In genomic region chr1:51141381-51141780, GRCm38 (mm10) we compare ENCODE assay signal across 17 mouse cellular contexts.
A peak's percentile ranks its signal among the peaks of the same experiment; 100 is the strongest.
DNase-seq lines count a peak whose midpoint lies in the region.
"Had no signal": no experiment of that assay in that cellular context is flagged by ENCODE, and none has a peak within 500 bp of the region (broad histone marks: within the 10 kb centered on the region; RNA-seq: fewer than 3 reads in every experiment).

No protein-coding gene starts in this region.

- H3K4me3 ChIP-seq in brown adipose tissue, adult 24 weeks (ENCODE audit: insufficient read depth, low read depth, low read length), result no peak overlapping the region
- no peak overlapping the region for H3K4me3 ChIP-seq in limb, embryonic 10.5 days
- H3K4me3 ChIP-seq: embryonic facial prominence, embryonic 10.5 days; embryonic facial prominence, embryonic 12.5 days; forebrain, embryonic 10.5 days; forebrain, embryonic 12.5 days had no signal

- H3K9me3 ChIP-seq in limb, embryonic 10.5 days (replicated peaks), result no peaks in the 10 kb centered on the region
- H3K9me3 ChIP-seq: embryonic facial prominence, embryonic 10.5 days; embryonic facial prominence, embryonic 12.5 days; forebrain, embryonic 10.5 days; forebrain, embryonic 12.5 days had no signal

- 93% methylated on average over 1 of the region's 1 CpGs for WGBS in limb, embryonic 10.5 days

- peaks cover 18% of the 10 kb centered on the region for H3K4me1 ChIP-seq in brown adipose tissue, adult 24 weeks (ENCODE audit: control insufficient read depth, insufficient read depth, insufficient read length, low read length)
- H3K4me1 ChIP-seq in limb, embryonic 10.5 days, result peaks cover 16% of the 10 kb centered on the region
- H3K4me1 ChIP-seq: embryonic facial prominence, embryonic 12.5 days; forebrain, embryonic 12.5 days had no signal

- H3K27me3 ChIP-seq in limb, embryonic 10.5 days (ENCODE audit: low read depth, poor library complexity, severe bottlenecking), result no peaks in the 10 kb centered on the region
- H3K27me3 ChIP-seq: embryonic facial prominence, embryonic 12.5 days; forebrain, embryonic 12.5 days had no signal

- DNase-seq in adipocyte (ENCODE audit: low spot score), result peak; percentile 71
- peak; percentile 38 for DNase-seq in gonadal fat pad, adult 2 months (ENCODE audit: low read depth)
- DNase-seq in cerebellum, postnatal 25 days, result no peak
- DNase-seq in limb, embryonic 10.5 days (ENCODE audit: low spot score), result no peak
- DNase-seq: adrenal gland, adult 8-10 months; adrenal gland, postnatal 14 days; adrenal gland, postnatal 36 days; cerebellum, adult 11 months; cerebellum, adult 18-20 months; cerebellum, adult 8-10 months; cerebellum, adult 9-11 months; cerebellum, postnatal 14 days had no signal

- peak overlapping the region; percentile 57 for H3K27ac ChIP-seq in brown adipose tissue, adult 24 weeks (replicated peaks; ENCODE audit: low read depth, low read length)
- H3K27ac ChIP-seq in limb, embryonic 10.5 days, result no peak overlapping the region
- H3K27ac ChIP-seq: embryonic facial prominence, embryonic 10.5 days; embryonic facial prominence, embryonic 12.5 days; forebrain, embryonic 10.5 days; forebrain, embryonic 12.5 days had no signal

- H3K36me3 ChIP-seq in limb, embryonic 10.5 days, result no peaks in the 10 kb centered on the region
- H3K36me3 ChIP-seq: embryonic facial prominence, embryonic 10.5 days; embryonic facial prominence, embryonic 12.5 days; forebrain, embryonic 10.5 days; forebrain, embryonic 12.5 days had no signal

Comparison
In these comparisons a context has a peak if more than half of its experiments do, and no peak if none do; other contexts are left out.
1. DNase-seq: peak in adipocyte (single experiment) and gonadal fat pad, adult 2 months (single experiment); none in cerebellum, postnatal 25 days (0 of 2) and limb, embryonic 10.5 days (single experiment).